Mouse (Mus musculus) adrenal gland, adult (tissue): ENCODE measurements around the gene Fam136a.
"Not testable (repeated sequence)": the region's sequence is repeated elsewhere in the genome, so short reads cannot be mapped to it uniquely, and the experiment has no call there.

ENCODE experiments used
- DNase-seq, 2 experiments: peaks; one replicate each; pipeline ENCODE4 v3.0.0; 2022 to 2023; ENCODE audit warnings: low spot score in 1 of 2; ENCODE audit not compliant: inconsistent age in 2 of 2

The Fam136a gene

GRCm38 (mm10) chr6:86365371-86366124 lies at the start of gene Fam136a:
Gene Fam136a (plus strand): TSS chr6:86365646.
- peak; percentile 97 to 98 for DNase-seq

- peak; percentile 26 to 52 for DNase-seq
These were observed 48.4 kb upstream of the Fam136a start for GRCm38 (mm10) chr6:86317066-86317465.

GRCm38 (mm10) chr6:86318855-86319254 lies 46.6 kb upstream of the Fam136a start:
- DNase-seq: peak; percentile 88 to 93

GRCm38 (mm10) chr6:86322031-86322563 lies 43.3 kb upstream of the Fam136a start:
- DNase-seq: no peak

GRCm38 (mm10) chr6:86322991-86323390 lies 42.5 kb upstream of the Fam136a start:
- no peak for DNase-seq

GRCm38 (mm10) chr6:86324400-86324799 lies 41.0 kb upstream of the Fam136a start:
- DNase-seq: no peak

GRCm38 (mm10) chr6:86325646-86326045 lies 39.8 kb upstream of the Fam136a start:
- peak in 1 of 2 experiments; percentile 44 for DNase-seq

- DNase-seq: no peak
These were observed 38.6 kb upstream of the Fam136a start for GRCm38 (mm10) chr6:86326866-86327265.

- no peak for DNase-seq
These were observed 37.1 kb upstream of the Fam136a start for GRCm38 (mm10) chr6:86328369-86328768.

GRCm38 (mm10) chr6:86329943-86330342 lies 35.5 kb upstream of the Fam136a start:
- no peak for DNase-seq

- DNase-seq: no peak
These were observed 30.2 kb upstream of the Fam136a start for GRCm38 (mm10) chr6:86335121-86335849.

- no peak for DNase-seq
These were observed 29.6 kb upstream of the Fam136a start for GRCm38 (mm10) chr6:86335860-86336259.

- DNase-seq: not testable (repeated sequence)
These were observed 29.1 kb upstream of the Fam136a start for GRCm38 (mm10) chr6:86336340-86336739.

GRCm38 (mm10) chr6:86343656-86344055 lies 21.8 kb upstream of the Fam136a start:
- DNase-seq: no peak

GRCm38 (mm10) chr6:86346063-86346462 lies 19.4 kb upstream of the Fam136a start:
- DNase-seq: no peak

GRCm38 (mm10) chr6:86349257-86349656 lies 16.2 kb upstream of the Fam136a start:
- peak; percentile 37 to 79 for DNase-seq

- peak in 1 of 2 experiments; percentile 12 for DNase-seq
These were observed 10.5 kb upstream of the Fam136a start for GRCm38 (mm10) chr6:86354948-86355347.

GRCm38 (mm10) chr6:86356956-86357355 lies 8.5 kb upstream of the Fam136a start:
- no peak for DNase-seq

GRCm38 (mm10) chr6:86360691-86361090 lies 4.8 kb upstream of the Fam136a start:
- peak in 1 of 2 experiments; percentile 48 for DNase-seq

GRCm38 (mm10) chr6:86361373-86361772 lies 4.1 kb upstream of the Fam136a start:
- no peak for DNase-seq

- peak; percentile 77 to 92 for DNase-seq
These were observed 854 bp upstream of the Fam136a start for GRCm38 (mm10) chr6:86364442-86365141.
